Mouse (Mus musculus): ENCODE measurements at regions not wholly inside any gene's neighbourhood (a gene's known extent, or its start where the extent isn't known, plus 50 kb on each side); places are given as distances from the start of the nearest gene placed in this dataset.
A peak's percentile ranks its signal among the peaks of the same experiment; 100 is the strongest.

DNA sequence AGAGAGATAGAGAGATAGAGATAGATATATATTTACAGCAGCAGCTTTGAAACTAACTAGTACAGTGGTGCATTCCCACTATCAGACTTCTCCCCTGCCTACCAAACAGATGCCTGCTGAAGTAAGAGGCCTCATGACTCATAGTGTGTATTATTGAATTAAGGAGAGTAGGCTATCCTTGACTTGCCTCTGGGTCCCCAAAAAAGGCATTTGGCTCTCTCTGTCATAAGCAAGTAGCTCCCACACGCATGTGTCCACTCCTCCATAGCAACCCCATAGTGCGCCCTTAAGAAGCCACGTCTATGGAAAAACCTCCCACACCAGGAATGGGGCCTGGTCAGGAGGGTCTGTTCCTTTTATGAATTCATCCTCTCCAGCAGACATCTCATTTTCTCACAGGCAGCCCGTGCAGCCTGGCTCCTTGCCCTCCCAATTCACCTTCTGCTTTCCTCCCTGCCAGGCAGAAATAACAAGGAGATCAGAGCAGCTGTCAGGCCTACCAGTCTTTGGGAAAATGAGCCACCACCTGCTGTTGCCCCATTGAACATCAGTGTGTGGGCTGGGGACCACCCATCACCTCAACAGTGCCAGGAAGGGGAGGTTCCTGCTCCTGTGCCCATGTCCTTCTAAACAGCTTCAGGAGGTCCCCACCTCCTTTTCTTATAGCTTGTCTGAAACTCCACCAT is 208.5 kb upstream of the Mocs1 start:
- no peak for DNase-seq

DNA sequence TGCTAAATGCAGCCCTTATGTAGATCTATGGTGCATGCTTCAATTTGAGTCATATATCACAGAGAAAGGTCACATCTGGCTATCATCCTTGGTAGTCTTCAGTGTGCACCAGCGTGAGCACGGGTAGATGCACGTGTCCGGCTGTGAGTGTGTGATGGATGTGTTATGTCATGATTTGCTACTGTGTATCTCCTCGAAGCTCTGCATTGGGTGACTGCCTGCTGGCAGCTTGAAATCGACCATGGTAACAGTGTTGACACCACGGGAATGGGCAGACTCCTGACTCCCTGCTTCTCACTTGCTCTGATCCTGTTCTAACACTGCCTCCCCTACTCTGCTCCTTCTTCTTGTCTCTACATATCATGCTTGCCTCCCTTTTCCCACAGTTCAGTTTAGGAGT is 204.9 kb upstream of the Mocs1 start:
- DNase-seq: no peak

DNA sequence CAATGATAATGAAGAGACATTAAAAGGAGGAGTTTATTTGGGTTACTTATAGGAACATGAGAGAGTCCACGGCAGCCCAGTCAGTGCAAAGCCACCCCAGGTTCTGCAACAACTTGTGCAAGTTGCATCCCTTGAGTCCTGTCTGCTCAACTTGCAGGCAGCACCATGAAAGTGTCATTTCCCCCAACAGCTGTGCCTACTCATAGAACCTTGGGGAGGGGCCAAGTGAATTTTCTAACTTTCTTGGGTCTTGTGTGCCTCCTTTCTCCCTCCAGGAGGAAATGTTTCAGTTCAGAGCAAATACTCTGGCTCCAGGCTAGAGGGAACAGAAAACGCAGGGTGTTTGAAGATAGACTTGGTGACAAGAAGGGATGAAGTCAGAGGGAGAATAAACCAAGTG is 204.5 kb upstream of the Mocs1 start:
- no peak for DNase-seq

DNA sequence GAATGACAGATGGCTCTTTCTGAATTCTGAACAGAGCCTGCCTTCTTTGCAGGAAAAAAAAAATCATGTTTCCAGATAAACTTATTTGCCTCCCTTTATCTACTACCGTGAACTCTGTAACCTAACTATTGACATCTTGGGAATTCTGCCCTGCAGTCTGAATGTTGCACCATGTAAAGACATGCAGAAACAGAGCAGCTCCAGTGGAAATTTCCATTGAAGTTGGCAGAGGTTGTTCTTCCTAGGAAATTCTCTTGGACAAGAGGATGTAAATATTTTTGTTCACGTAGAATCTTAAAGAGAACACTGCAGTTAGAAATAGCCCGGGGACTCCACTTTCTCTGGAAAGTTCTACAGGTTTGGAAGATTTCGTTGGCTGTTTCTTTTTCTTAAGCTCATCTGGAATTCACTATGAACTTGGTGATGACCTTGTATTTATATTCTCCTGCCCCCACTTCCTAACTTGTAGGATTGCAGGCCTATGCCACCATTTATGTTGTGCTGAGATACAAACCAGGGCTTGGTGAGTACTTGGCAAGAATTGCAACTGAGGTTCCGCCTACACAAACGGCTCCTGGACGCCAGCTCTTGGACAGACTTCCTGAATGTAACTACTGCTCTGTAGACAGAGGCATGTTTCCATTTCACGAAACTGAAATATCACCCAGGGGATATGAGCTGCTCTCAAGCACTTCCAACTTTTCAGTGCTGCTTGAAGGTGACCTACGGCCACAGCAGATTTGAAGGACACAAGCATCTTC is 202.7 kb upstream of the Mocs1 start:
- DNase-seq: peak in 1 of 2 experiments; percentile 23

DNA sequence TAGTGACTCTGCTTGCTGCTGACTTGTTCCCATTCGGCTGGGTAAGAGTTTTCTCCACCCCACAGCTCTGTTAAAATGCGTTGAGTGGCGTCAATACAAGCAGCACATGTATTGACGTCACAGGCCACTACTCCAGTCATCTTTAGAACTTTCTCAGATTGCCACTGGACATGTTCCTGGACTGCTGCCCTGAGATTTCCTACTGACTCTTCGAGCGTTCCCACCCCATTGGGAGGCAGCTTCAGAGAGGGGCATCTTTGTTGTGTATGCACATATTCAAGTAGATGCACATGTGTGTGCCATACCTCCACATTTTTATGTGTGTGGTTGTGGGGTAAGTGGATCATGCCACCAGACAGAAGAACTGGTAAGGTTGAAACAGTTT is 202.2 kb upstream of the Mocs1 start:
- peak in 1 of 2 experiments; percentile 21 for DNase-seq

DNA sequence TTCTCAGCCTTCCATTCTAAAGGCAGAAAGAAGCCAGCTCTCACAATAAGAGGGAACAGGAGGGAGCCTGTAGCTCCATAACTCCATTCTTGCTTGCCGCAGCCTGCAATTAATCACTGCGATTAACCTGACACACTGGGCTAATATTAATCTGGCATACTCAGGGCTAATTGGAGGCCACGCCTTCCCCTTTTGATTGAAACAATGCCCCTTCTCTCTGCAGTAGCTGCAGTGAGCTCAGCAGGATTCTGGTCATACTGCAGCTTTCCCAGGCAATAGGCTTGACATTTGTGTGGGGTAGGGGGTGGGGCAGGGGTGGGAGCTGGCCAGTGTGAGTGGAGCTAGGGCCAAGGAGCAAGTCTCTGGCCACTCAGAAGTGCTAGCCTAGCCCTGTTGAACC is 196.9 kb upstream of the Mocs1 start:
- DNase-seq: no peak

DNA sequence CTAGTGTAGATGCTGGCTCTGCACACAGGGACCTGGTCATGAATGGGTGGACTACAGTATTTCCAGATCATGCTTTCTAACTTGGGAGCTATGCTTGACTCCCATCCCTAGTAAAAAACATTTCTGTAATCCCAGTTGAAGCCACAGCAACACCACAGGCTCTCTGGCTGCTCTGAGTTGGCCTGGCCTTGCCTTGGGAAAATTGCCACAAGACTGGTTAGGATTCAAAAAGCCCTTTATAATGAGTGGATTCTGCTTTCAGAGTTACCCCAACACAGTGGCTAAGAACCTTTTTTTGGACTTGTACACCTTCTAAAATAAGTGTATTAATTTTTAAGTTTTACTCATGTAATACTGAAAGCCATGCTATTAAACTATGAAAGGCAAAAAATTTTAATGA is 188.1 kb upstream of the Mocs1 start:
- no peak for DNase-seq

DNA sequence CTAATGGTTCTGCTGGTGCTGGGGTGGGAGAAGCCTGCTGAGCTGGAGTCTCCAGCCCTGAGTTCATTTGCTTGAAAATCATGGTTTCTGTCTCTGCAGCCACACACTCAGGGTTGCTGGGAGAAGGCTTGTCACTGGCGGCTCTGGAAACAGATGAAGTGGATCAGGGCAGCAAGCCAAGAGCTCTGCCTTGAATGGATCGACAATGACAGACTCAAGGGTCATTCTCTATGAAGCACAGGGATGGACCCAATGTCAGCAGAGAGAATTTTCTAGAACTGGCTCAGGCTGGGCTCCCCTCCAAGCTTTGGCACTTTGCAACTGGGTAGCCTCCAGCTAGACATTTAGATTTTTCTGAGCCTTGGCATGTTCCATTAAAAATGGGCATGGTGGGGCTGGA is 184.7 kb upstream of the Mocs1 start:
- DNase-seq: peak; percentile 5 to 14

DNA sequence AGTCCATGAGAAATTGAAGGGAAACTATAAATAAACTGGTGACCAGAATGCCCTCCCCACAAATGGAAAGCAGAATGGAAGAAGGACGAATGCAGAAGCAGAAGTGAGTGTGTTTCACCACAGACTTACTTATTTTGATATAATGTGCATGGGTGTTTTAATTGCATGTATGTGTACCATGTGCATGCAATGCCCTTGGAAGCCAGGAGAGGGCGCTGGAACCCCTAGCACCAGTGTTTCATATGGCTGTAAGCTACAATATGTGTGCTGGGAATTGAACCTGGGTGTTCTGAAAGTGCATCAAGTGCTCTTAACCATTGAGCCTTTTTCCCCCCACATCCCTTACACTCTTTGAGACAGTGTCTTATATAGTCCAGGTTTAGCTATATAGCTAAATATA is 183.1 kb upstream of the Mocs1 start:
- DNase-seq: no peak

DNA sequence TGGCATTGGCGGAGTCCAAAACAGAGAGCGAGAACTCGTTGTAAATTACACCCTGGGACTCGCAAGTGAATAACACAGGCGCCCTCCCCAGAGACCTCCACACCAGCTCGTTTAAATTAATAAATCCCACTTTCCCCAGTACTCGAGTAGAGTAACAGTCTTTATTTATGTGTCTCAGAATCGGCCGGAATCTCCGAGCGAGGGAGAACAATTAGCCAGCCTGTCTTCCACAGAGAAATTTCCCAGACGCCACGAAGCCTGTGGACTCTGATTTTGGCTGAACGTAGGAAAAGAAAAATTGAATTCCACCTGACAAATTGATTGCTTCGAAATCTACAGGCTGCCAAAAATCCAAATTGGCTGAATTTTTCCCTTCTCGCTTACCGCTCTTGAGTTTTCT is 180.9 kb upstream of the Mocs1 start:
- DNase-seq: no peak

DNA sequence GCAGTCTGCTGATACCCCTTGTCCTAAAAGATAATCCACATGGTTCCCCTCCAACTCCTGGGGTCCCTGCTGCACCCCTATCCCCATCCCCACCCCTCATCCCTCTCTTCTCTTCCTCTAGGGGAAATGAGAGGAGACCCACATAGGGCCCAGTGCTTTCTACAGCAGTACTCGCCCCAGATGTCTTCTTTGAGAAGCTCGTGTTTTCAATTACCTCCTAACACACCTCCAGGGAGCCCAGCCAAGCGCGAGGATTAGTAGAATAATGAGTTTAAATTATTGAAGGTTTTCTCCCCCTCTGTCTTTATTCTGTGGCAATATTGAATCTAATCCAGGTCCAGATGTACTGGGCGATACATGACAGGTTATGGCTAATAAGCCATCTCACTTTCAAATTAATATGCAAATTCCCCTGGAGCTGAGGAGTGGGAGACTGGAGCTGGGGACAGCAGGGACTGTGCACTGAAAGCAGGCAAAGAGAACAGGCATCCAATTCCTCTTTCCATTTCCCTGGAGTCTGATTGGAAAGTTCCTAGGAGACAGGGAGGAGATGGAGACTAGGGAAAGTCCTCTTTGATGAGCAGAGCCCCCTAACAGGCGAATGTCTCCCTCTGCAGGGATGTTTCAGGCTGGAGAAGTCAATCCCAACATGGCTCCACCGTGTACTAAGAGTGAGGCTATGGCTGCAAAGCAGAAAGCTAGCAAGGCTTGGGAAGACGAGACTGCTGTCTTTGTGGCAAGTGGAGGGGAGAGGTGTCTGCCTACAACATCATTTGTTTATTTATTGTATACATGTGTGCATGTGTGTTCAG is 177.2 kb upstream of the Mocs1 start:
- no peak for DNase-seq

DNA sequence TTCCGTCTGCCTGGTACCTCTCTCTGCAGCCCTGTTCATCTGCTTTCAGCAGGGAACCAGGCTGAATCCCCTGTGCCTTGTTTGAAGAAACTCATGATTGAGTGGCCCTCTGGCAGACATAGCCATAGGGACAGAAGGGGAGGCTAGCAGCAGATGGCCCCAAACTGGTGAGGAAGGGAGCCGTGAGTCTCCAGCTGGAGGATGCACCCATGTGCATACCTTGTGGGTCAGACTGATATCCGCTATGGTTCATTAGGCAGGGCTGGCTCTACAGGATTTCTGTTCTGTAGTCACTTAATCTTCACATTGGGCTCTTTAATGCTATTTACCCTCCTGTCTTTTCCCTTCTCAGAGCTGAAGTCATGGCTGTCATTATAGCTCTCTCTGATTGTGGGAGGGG is 175.9 kb upstream of the Mocs1 start:
- DNase-seq: no peak

DNA sequence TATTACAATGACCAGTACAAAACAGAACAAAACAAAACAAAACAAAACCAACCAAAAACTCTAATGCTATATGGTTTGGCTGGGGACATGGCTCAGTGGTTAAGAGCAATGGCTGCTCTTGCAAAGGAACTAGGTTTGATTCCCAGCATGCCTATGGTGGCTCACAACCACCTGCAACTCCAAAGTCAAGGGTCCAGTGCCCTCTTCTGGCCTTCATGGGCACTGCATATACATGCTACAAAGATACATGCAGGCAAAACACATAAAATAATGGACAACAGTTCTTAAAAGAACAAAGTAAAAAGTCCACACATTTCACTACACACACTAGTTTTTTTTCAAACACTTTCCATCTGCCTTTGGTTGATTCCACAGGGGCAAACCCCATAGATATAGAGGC is 169.7 kb upstream of the Mocs1 start:
- DNase-seq: no peak

DNA sequence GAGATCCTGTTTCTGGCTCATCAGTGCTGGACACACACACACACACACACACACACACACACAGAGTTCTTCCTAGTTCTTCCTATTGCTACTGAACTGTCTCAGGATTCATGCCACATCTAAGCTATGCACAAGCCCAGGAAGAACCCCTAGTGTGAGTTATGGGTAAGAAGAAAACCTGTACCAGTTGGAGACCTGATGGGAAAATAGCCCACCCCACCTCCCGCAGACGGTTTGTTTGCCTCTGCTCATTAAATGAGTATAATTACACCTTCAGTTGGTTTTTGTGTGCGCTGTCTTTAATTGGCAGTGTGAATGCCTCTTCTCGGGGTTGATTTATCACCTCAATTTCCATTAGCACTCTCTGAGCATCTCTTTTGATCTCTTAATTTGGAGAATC is 165.8 kb upstream of the Mocs1 start:
- no peak for DNase-seq

DNA sequence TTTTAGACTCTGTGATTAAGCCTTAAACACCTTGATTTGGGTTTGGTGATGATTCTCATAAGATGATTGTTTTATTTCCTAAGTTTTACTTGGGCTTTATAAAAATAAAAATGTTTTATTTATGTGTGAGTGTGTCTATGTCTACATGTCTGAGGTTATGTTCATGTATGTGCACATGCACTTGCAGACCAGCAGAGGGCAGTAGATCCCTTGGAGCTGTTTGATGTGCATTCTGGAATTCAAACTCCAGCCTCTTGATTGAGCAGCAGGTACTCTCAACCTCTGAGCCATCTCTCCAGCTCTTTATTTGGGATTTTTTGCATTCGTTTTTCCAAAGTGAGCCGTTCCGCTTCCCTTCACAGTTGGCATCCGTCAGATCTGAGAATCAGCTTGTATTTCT is 161.8 kb upstream of the Mocs1 start:
- no peak for DNase-seq

DNA sequence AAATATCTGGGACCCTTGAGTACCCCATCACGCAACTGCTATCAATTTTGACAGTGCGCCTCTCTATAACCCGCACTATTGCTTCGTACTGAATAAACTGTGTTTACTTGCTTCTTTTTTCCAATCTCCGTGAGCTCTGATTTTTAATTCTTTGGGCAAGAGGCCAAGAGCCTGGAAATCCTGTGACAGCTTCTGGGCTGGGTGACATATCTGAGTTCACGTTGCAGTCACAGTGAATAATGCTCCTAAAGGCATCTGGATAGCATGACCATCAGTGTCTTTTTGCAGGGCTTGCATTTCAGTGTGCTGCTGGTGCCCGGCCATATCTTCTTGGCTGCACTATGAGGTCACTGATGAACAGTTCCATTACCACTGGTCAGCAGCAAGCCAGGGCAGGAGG is 158.2 kb upstream of the Mocs1 start:
- no peak for DNase-seq

DNA sequence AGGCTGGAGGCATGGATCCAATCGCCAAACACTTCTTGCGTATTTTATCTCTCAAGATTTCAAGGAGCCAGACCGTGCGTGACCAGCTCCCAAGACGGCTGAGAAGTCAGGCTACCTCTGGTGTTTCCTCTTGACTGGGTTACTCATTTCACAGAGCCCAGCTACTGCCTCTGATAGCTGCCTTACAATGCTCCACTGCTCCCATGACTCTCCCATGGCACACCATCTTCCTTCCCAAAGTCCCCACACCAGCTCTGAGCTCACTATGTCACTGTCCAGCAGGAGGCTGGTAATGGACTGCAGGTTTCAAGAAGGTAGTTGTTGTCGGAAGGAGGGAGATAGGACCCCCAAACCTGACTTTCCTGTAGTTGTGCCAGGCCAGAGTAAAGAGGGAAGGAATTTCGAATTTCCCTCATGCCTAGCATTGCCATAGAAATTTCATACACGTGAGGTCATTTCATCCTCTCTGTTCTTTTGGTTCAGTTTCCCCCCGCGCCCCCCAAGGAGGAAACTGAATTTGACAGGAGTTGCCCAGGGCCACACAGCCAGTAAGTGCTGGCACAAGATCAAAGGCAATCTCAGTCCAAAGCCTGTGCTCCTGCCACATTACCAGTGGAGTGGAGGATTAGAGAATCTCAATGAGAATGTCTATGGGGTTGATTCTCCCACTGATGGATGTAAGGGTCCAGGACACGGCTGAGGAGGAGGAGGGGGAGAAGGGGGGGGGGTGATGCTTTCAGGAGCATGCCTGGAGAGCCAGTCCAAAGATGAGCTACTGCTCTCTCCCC is 155.3 kb upstream of the Mocs1 start:
- DNase-seq: no peak

DNA sequence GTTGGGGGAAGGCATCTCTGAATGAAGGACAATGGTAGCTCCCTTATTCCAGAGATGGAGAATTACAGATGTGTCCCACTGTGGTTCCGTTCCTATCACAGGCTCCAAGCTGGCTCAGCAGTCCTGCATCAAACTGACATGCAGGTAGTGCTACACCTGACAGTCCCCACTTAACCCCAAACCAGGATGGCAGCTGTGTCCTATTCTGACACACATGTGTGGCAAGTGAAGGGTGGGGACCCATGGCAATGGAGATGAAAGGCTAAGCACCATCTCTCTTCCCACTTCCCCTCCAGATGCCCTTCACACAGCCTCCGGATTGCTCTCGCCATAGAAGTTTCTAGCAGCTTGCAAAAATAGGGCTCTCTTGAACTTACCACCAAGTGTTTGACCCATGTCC is 153.2 kb upstream of the Mocs1 start:
- DNase-seq: no peak

DNA sequence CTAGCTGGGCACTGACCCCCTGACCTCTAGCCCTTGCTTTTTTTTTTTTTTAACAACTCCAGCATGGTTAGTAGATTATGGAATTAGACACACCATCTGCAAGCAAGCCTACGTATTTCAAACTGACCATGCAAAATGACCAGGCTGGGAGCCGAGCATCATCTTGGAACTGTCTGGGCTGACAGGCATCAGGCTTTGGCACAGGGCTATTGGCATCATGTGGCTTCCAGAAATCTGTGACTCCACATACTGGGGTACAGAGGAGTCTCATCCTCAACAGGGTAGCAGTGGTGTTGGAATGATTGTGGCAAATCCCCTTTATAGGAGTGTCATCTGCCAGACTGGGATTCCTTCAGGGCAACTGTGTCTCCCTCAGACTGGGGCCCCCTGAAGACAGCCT is 152.7 kb upstream of the Mocs1 start:
- DNase-seq: no peak

DNA sequence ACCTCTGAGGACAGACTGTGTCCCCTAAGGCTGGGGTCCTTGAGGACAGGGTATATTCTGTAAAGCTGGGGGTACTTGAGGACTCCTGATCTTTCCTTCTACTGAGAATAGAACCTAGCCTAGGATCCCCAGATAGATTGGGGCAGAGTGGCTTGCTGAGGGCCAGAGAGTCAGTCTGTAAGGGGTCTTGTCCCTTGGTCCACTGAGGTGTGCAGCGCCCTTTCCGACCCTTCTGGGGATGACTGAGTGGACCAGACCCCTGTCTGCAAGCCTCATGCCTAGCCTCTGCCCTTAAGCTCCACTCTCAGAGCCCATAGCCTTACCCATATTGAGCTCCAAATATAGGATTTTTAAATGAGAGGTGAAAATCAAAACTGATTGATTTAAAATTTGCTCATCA is 152.2 kb upstream of the Mocs1 start:
- no peak for DNase-seq

DNA sequence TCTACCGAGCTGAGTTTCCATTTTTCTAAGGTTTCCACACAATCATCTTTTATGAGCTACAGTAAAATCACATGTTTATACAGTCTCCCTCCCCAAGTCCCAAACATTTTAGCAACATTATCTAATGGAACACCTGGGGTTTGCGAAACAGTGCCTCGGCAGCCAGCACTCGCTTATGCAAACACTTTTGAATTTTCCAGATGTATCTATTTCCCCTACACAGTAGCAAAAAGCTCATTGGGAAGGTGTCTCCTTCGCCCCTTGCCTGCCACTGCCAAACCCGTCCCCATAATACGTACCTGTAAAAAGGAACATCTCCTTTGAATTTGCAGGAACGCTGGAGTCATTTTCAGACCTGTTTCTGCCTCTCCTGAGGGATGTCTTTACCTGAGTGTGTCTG is 149.6 kb upstream of the Mocs1 start:
- DNase-seq: no peak

DNA sequence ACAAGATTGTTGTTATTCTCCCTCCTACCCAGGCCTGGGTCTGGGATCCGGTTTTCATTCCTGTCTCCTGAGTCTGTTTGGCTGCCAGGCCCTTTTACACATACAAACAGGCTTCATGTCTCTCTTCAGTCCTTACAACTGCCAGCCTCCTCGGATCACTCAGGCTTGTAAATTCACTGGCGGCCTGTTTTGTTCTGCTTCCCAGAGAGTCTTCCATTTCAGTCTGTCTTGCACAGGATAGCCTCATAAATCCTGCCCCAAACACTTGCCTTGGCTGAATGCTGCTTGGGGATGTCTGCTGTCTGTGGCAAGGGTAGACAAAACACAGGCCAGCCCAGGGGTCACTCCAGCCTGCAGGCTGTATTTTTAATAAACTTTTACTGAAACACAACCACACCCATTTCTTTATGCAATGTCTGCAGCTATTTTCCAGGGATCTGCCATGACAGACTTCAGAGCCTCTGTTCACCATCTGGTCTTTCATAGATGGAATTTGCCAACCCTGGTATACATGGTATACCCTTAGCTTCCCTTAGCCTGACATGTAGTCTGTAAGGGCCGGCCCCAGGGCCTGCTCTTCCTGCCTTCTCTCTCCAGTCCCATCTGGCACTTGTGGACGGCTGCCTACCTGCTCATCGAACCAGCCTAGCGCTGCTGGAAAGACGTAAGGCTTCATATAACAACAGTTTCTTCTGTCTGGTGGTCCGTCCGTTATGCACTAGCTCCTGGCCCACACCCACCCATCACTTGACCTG is 149.0 kb upstream of the Mocs1 start:
- DNase-seq: no peak
